Mouse (Mus musculus): Measurements from ENCODE around the gene Pgap2.

- no peak for TF ChIP-seq CTCF (IDR thresholded peaks at IDR 0.05; ENCODE audit: control insufficient read depth, insufficient read depth, insufficient replicate concordance, low read depth, low read length)
- TF ChIP-seq POLR2A (IDR thresholded peaks at IDR 0.05; ENCODE audit: control insufficient read depth, low read depth, low read length) = no peak
Measured at GRCm38 (mm10) chr7:102244782-102245535, 35.0 kb downstream of the Pgap2 start.
